Comparison of ENCODE assay signal across 8 mouse cellular contexts in the genomic region with DNA sequence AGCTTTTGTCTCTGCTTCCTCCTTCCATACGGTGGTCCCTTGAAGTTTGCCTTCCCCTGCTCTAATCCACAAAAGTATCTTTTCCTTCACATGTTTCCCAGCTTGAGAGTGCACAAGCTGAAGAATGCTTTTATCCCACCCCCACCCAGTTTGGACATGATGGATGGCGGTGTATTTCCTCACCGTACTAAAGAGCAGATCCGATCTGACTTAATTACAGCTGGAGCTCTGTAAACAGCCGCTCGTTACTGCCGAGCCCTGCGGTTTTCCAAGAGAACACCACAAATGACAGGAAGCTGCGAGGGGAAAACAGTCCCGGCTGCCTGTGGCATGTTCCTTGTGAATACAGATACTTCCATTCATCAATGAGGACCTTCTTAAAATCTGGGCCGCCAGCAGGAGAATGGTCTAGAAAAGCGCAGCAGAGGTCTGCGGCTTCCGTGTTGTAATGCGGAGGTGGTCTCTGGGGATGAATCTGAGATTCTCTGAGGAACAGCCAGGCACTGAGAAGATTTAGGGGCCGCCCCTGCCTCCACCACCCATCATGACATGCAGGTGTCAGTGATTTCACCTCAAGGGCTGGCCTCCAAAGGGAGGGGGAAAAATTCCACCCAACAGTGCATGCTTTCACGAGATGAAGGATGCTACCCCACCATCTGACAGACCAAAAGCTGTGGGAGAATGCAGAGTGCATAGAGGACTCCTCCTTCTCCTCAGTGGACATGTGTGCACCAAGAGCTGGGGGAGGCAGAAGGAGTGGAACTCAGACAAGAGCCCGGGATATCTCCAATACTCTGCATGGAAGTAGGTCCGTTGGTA.
DNase-seq lines count a peak whose midpoint lies in the region; ATAC-seq and TF ChIP-seq lines count a peak whose summit lies in the region.

No protein-coding gene starts in this region.

- TF ChIP-seq CTCF in heart, postnatal 0 days (IDR thresholded peaks at IDR 0.05; ENCODE audit: low read depth): no peak

- no peaks in the 10 kb centered on the region for H3K36me3 ChIP-seq in heart, postnatal 0 days (replicated peaks; ENCODE audit: control insufficient read depth, insufficient read depth, low read length)
- no peaks in the 10 kb centered on the region for H3K36me3 ChIP-seq in neural tube, embryonic 13.5 days

- peak overlapping the region; percentile 26; the same call in 1 of the 2 replicates for H3K9ac ChIP-seq in heart, postnatal 0 days (replicated peaks; ENCODE audit: low read depth, low read length)
- H3K9ac ChIP-seq in neural tube, embryonic 13.5 days: no peak overlapping the region

- peak overlapping the region; percentile 48 for H3K4me2 ChIP-seq in heart, postnatal 0 days (ENCODE audit: low read depth, low read length)
- peak overlapping the region; percentile 52 for H3K4me2 ChIP-seq in neural tube, embryonic 13.5 days

- TF ChIP-seq EP300 in heart, postnatal 0 days (IDR thresholded peaks at IDR 0.05; ENCODE audit: low read depth): no peak

- H3K27ac ChIP-seq in heart, postnatal 0 days (ENCODE audit: low read depth): no peak overlapping the region
- no peak overlapping the region for H3K27ac ChIP-seq in neural tube, embryonic 13.5 days (replicated peaks)

- H3K9me3 ChIP-seq in heart, postnatal 0 days (replicated peaks; ENCODE audit: control insufficient read depth, low read length): no peaks in the 10 kb centered on the region
- H3K9me3 ChIP-seq in neural tube, embryonic 13.5 days: no peaks in the 10 kb centered on the region

- DNase-seq in layer of hippocampus, postnatal 10 days (ENCODE audit: low spot score in 2 of 2): peak; percentile 24 to 29
- DNase-seq in layer of hippocampus, adult 8-10 months (ENCODE audit: low spot score in 2 of 2): no peak
- no peak for DNase-seq in heart, postnatal 0 days (ENCODE audit: low spot score)
- peak; percentile 58 to 71 for DNase-seq in kidney, postnatal 4 days
- DNase-seq in right cerebral cortex, postnatal 36 days (ENCODE audit: low spot score in 2 of 2): no peak

- 48% methylated on average over 19 of the region's 19 CpGs for WGBS in heart, postnatal 0 days
- 20% methylated on average over 19 of the region's 19 CpGs for WGBS in neural tube, embryonic 13.5 days

- H3K27me3 ChIP-seq in heart, postnatal 0 days (ENCODE audit: control insufficient read depth, insufficient read depth, low read length): no peaks in the 10 kb centered on the region
- H3K27me3 ChIP-seq in neural tube, embryonic 13.5 days: no peaks in the 10 kb centered on the region; the same call in 1 of the 2 replicates

- ATAC-seq in common myeloid progenitor, adult 5-6 weeks (replicated peaks; ENCODE audit: low read depth, poor library complexity, severe bottlenecking): peak; percentile 66
- no peak for ATAC-seq in heart, postnatal 0 days (ENCODE audit: insufficient read depth, low read depth)
- peak; percentile 81; the same call in 1 of the 2 replicates for ATAC-seq in neural tube, embryonic 13.5 days (ENCODE audit: low read depth)
- no peak for ATAC-seq in erythroid progenitor cell, adult 5-6 weeks (replicated peaks; ENCODE audit: low FRiP score, poor library complexity, severe bottlenecking)

- H3K4me3 ChIP-seq in heart, postnatal 0 days (ENCODE audit: low read depth, low read length): peak overlapping the region; percentile 16
- peak overlapping the region; percentile 27 for H3K4me3 ChIP-seq in neural tube, embryonic 13.5 days

- no peaks in the 10 kb centered on the region for H3K4me1 ChIP-seq in heart, postnatal 0 days (ENCODE audit: control insufficient read depth, insufficient read depth)
- H3K4me1 ChIP-seq in neural tube, embryonic 13.5 days (replicated peaks): peaks cover 28% of the 10 kb centered on the region

Comparison
In these comparisons a context has a peak if more than half of its experiments do, and no peak if none do; other contexts are left out.
1. DNase-seq: peak in layer of hippocampus, postnatal 10 days (2 of 2) and kidney, postnatal 4 days (2 of 2); none in layer of hippocampus, adult 8-10 months (0 of 2), heart, postnatal 0 days (single experiment) and right cerebral cortex, postnatal 36 days (0 of 2).
2. ATAC-seq: peak in common myeloid progenitor, adult 5-6 weeks (single experiment) and neural tube, embryonic 13.5 days (single experiment); none in heart, postnatal 0 days (single experiment) and erythroid progenitor cell, adult 5-6 weeks (single experiment).